Mouse (Mus musculus): Measurements from ENCODE around the gene Grm1.

Grm1 gene

GRCm38 (mm10) chr10:10964490-10965150 is 117.5 kb downstream of the Grm1 start:
- DNase-seq, result no peak

DNA sequence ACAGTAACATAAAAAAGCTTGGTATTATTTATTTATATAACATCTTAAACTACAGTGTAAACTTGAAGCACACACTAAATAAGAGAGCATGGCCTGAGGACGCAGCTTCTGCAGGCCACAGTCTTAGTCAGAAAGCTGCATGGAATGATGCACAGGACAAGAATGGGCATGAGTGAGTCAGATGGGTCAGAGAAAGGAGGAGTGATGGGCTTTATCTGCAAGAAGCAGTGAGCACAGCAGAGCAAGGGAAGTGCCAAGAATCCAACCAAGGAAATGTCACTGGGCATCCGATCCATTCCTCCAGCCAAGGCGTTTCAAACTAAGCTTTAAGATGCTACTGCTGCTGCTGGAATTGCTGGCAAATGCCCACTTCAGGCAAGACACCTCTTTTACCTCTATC is 131.6 kb downstream of the Grm1 start:
- DNase-seq, result no peak

DNA sequence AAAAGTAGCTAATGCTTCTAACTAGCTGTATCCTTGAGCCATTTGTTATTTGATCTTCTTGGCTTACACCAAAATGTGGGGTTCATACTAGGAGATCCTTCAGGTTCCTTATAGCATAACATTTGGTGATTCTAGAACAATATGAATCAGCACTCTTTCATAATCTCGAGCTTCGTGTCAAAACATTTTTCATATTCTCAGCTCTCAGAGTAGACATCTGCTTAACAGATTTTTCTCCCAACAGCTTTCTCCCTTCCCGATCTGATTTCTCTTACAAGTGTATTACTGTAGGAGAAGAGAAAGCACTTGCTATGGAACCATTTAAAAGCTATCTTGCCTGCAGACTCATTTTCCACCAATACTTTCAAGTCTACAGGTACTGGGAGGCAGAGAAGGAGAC is 133.0 kb downstream of the Grm1 start:
- no peak for DNase-seq

DNA sequence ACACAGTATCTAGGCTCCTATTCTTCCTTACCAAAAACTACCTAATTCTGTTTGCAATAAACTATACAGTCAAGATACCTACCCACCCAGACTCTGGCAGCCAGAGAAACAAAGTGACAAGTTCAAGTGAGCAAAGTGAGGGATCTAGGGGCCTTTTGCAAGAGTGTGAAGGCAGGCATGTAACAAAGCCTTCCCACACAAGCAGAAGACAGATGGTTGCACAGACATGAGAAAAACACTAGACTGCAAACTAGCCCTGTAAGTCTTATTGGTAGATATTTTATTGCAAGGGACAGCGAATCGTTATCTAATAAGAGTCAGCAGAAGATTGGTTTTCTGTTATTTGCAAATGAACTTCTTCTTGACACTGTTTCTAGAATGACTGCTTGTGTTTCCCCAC is 134.6 kb downstream of the Grm1 start:
- no peak for DNase-seq

DNA sequence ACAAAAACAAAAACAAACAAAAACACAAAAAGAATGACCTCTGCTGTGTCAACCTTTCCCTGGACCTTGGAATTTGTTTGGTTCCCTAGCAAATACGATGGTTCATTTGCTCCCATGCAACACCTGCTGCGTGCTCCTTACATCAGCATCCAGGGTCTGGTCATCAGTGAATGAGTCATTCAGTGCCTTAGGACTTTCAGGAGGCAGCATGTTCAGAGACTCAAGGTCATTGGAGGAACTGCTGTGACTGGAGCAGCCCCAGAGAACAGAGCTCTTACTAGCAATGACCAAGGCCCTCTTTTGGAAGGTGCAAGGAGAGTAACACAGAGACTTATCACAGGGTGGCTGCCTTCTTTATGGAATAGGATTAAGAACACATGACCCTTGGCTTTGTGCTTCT is 138.2 kb downstream of the Grm1 start:
- DNase-seq, result no peak

DNA sequence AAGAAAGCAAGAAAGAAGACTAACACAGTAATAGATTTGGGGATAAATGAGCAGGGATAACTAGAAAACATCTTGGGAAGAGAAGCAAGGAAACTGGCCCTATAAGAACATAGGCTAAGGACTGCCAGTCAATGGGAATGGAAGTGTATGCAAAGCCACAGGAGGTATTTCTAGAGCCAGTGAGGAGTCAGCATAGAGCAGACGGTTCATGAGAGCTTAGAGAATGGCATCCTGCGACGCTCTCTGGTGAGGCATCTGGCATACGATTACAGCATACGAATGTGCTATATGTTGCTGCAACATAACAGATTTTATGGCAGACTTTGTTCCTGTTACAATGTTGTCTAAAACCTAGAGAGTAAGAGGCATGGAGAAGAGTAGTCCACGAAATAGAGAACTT is 139.9 kb downstream of the Grm1 start:
- DNase-seq, result no peak

DNA sequence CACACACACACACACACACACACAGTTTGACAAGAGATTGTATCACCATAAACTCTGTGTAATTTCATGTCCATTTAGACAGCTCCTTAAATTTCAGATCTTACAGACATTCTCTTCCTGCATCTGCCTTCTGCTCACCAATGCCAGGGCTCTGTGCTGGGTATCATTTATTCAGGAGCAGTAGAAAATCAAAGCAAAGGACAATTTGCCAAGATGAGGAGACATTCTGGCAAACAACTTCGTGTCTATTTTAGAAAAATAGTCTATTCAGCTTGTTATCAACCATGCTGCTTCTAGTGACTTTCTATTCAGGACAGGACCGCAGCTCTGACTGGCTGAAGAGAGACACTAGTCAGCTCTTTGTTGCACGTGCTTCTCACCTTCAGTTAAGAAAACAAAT is 146.3 kb downstream of the Grm1 start:
- no peak for DNase-seq

DNA sequence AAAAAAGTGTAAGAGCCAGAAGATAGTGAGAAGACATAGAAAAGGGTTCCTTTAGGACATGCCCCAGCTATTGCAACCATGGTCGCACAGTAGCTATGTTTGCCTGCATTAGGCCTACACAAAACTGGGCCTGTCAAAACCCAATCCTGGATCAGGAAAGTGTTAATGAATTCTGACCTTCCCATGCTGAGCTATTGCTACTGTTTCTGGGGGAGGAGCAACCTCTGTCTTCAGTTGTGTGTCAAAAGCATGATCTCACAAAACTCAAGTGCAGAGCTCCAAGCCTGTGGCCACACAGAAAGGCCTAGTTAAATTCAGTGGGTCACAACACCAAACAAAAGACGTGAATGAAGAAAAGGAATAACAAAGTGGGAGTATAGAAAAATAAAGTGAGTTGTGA is 152.5 kb downstream of the Grm1 start:
- DNase-seq, result no peak

- DNase-seq, result no peak
These were observed 153.3 kb downstream of the Grm1 start for GRCm38 (mm10) chr10:10928798-10929366.

DNA sequence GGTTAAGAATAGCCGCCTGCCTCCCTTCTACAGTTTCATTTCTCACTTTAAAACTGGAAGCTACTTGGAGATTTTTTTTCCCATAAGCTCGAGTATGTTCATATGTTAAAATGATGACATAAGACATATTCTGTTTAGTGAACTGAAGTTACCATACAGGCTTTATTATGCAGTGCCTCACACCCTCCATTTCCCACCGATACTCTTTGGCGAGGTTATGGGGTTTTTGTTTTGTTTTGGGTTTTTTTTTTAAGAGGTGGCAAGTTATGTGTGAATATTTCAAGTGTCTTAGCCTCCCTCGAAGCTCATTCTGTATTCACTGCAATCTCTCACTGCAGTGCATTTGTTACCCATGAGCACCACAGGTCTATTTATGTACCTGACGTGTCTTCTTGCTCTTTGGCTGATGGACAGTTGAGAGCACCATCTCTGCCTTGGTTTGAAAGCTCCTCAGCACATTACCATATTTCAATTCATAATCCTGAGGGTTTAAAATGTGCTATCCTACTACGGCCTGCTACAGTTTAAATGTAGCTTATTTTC is 164.2 kb downstream of the Grm1 start:
- DNase-seq, result no peak

GRCm38 (mm10) chr10:10913621-10914020 is 168.5 kb downstream of the Grm1 start:
- DNase-seq, result no peak

DNA sequence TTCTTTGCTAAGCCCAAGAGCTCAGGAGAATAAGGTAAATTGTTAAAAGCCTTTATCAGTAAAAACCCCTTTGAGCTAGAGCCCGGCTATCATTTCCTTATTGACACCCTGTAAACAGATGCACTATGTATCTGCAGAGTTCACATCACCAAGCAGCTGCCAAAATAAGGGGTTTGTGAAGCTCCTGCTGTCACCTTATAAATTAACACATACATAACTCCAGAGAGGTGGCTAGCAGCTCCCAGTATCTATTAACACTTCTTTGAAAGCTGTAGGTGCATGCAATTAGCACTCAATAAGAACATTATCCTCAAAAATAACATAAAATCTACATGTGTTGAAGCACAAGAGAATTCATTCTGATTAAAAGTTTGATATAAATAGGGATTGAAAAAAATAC is 191.9 kb downstream of the Grm1 start:
- DNase-seq, result no peak

- DNase-seq, result no peak
These were observed 193.6 kb downstream of the Grm1 start for GRCm38 (mm10) chr10:10888521-10888920.

DNA sequence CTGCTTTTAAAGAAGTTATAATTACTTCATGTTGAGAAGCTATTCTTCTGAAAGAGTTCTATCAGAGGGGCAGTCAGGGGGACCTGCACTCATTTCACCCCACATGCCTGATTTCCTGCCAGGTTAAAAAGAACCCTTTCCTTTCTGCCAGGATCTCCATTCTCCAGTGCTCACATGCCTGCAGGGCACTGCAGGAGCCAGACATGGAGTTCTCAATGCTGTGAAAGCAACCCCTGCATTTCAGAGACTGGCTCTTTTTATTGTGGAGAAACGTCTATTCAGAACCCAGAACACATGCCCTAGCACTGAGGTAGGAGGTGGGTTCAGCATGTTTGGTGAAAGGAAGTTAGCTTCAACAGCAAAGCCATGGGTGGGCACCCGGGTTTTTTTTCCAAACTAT is 197.2 kb downstream of the Grm1 start:
- DNase-seq, result no peak

GRCm38 (mm10) chr10:10872142-10872541 is 210.0 kb downstream of the Grm1 start:
- DNase-seq, result no peak

GRCm38 (mm10) chr10:10870271-10870670 is 211.9 kb downstream of the Grm1 start:
- DNase-seq, result no peak

DNA sequence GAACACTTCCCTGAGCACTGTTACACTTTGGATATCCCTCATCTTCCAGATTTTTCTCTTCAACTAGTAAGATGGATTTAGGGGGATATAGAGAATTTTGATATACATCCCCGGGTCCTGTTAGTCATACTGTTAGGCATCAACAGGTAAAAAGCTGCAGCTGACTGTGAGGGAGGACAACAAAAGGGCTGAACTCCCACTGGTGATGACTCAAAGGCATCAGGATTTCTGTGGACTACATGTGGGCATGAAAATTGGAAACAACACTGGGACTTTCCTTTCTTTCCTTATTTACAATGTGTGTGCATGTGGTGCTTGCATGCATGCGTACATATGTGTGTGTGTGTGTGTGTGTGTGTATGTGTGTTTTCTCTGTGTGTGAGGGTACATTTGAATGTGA is 215.9 kb downstream of the Grm1 start:
- DNase-seq, result no peak

GRCm38 (mm10) chr10:10864759-10865158 is 217.4 kb downstream of the Grm1 start:
- no peak for DNase-seq

DNA sequence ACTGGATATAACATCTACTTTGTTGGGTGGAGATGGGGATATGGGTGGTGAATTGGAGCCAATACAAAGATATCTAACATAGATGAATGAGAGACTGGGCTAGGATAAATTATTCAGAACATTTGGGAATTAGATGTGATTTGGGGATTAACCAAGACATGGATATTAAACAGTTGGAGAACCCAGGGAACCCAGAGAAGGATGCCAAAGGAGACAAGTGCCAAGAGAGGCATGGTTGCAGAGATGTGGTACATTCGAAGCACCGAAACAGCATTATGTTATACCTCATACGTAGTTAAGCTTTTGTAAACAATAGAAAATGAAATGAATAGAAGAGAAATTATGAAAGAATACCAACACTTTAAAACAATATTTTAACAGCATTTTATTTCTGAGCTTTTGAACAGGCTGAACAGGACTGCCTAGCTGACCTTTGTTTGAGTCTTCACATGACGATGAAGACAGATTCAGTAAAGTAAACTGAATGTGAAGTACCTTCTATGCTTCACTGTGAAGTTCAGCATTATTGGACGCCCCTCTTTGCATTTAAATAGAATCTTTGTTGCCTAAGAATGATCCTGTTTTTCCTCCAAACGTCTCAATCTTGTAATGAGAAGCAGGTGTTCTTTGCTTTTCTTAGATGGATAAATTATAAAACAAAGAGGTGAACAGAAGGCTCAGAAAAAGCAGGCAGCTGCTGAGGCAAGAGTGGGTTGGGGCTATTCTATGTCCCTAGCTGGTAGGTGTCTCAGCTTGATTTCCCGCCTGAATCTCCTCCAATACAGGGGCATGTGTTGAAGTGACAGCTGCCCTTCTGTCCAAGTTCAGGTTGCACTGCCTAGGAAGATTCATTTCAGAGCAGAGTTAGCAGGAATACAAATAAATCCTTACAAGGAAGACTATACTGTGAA is 234.5 kb downstream of the Grm1 start:
- no peak for DNase-seq

DNA sequence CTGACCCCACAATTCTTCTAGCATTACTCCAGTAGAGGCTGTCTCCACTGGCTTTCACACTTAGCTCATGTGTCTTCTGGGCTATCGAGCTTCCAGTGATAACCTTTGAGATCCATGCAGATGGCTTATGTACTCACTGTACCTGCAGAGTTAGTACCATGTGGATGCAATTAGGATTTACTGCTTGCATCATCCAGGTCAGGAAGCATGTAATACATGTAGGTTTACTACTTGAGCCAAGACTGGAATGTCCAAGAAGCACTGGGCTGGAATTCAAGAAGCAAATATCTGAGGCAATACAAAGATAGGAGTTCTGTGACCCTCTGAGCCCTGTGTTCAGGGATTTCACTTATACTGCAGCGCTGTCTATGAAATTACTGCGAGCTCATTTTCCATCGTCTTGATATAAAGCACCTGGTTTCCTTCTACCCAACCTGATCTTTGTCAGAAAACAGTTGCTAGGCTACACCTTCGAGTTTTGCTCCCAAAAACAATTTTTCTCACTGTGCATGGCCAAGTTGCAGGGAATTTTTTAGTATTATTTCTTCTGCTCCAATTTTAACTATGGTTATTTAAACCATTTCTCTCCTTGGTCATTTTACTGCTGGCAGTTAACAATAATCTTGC is 237.0 kb downstream of the Grm1 start:
- DNase-seq, result no peak

DNA sequence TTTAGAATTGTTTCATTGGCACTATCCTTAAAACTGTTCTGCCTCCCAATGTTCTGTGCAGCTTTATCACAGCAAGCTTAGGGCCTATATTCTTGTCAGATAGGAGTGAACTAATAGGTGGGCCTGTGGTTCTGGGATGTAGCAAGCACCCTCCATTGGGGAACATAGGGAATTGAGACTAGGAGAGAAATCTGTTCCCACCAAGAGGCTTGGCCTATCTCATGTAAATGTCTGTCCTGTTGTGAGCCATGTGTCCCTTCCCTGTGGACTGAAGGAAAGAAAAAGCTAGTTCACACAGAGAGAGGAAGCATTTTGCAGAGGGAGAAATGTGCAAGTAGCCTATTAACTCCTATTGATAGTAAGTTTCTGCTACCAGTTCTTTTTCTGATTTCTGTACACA is 246.8 kb downstream of the Grm1 start:
- no peak for DNase-seq

DNA sequence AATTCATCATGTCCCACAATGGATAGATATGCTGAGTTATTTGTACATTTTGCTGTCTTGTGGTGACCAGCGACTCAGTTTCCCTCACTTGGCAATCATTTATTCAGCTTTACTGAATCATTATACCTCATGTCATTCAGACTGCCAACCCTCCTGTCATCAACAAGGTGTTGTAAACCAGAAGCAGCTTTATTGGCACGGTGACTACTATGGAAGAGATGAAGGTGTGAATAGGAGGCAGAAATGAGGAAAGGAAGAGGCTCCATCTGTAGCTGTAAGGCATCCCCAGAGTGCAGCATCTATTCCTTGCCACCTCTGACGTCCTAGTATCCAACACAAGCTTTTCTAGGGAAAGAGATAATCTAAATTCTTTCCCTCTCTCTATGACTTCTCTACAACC is 247.3 kb downstream of the Grm1 start:
- DNase-seq, result no peak

DNA sequence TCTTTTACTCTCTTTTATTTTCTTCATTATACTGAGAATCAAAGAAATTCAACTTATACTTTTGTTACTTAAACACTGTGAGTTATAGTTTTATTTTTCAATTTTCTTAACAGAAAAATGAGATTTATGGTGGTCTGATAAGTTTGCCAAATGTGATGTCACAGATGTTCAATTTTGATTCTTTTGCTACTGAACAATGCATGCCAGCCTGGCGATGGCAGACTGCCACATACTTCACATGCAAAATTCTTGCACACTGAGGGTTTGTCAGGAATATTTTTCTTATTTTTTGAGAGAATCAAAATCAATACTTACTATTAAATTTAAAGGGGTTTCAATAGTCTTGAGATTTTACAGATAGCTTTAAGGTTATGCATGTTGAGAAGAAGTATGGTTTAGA is 251.0 kb downstream of the Grm1 start:
- no peak for DNase-seq

All from retina, postnatal 1 day (tissue).